Mouse (Mus musculus) lung, postnatal 25 days (tissue): ENCODE measurements around the gene Elfn2.

ENCODE experiments used
- DNase-seq: peaks from one replicate; pipeline ENCODE4 v3.0.0; 2022; ENCODE audit warnings: low spot score

Gene Elfn2

DNA sequence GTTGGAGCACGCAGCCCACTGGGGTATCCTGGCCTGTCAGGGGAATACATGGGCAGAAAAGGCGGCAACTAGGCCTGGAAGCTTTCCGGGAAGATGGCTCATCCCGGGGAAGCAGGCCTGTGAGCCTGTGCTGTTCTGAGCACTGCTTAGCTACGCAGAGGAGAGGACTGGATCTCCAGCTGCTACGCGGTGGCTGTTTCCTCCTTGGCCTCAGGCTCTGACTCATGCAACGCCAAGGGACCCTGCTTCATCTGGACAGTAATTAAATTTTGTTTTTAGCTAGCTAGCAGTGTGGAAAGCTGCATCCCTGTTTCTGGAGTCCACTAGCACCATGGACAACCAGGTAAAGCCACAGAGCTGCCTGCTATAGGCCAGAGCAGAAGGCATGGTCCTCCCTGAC, 36.8 kb downstream of the Elfn2 start:
- no peak for DNase-seq

DNA sequence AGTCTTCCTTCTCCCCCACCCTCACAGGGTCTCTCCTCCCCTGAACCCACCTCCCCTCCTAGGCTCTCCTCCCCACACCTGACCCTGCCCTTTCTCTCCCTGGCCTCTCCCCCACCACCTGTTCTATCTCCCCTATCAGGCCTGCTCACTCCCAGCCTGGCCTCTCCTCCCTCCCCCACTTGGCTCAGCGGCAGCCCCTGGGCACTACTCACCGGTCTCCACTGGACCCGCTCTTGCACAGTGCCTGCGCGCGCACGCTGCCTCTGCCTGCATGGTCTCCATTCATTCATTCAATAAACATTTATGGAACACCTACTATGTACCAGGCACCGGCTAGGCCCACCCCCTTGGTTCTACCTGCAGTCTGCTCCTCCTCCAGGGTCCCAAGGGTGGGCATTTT, 37.3 kb downstream of the Elfn2 start:
- DNase-seq, result no peak

DNA sequence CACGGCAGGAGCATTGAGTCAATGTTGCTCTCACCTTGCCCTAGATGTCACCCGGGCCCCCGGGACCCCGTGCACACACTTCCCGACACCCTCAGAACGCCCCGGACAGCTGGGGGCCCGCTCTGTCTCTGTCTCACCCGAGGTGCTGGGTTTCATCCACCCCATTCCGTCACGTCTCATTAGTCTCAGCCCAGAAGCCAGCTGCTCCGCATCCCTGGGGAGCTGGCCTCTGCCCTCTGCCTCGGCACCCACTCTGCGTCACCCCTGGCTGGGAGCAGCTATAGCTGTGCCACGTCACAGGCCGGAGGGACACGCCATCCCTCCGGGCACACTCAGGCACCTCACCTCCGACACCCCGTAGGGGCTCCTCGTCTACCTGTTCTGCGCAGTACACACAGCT, 38.3 kb downstream of the Elfn2 start:
- no peak for DNase-seq

DNA sequence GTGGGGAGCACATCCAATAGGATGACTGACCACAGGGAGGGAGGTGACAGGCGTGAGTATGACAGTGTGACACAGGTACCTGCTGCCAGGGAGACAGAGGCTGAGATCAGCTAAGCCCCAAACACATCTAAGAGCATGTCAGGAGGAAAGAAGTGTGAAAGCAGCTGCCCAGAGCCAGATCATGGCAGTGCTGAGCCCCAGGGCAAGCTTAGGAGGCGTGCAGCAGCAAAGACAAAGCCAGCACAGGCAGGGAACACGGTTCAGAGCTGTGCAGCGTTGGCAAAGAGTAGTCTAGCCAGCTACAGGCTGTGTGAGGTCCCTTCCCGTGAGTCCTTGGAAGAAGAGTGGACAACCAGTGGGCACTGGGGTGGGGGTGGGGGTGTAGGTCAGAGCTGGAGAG, 40.9 kb downstream of the Elfn2 start:
- no peak for DNase-seq

DNA sequence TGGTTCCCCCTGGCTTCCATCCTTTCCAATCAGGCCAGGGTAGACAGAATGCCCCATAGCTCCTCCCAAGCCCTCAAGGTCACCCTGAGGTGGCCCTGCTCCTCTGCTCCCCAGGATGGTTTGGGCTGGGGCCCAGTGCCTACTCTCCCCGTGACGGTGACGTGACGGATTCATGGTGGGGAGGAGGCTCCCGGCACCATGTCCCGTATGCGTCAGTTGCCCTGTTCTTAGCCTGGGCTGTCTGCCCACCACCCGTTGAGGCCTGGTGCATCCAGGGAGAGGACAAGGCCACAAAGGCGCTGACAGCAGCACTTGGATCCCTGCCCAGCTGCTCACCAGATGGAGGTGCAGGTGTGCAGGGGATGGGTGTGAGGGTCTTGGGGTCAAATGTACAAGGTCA, 41.6 kb downstream of the Elfn2 start:
- DNase-seq, result no peak

DNA sequence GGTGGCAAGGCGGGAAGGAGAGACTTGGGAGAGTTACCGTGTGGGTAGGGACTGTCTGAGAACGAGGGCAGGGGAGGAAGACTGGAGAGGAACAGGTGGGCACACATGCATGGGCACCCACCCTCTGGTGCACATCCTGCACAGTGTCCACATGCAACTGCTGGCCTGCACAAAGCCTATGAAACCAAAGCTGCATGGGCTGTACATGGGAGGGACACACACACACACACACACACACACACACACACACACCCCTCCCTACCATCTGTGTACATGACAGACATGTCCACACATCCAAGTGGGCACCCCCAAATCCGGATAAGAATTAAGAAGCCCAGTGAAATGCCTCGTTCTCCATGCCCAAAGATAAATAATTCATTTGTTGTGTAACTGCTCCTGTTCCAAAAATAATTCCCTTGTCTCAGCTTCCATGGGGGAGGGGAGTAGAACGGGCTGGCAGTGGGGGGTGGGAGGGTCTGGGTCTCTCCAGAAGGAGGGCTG, 43.6 kb downstream of the Elfn2 start:
- DNase-seq, result no peak

DNA sequence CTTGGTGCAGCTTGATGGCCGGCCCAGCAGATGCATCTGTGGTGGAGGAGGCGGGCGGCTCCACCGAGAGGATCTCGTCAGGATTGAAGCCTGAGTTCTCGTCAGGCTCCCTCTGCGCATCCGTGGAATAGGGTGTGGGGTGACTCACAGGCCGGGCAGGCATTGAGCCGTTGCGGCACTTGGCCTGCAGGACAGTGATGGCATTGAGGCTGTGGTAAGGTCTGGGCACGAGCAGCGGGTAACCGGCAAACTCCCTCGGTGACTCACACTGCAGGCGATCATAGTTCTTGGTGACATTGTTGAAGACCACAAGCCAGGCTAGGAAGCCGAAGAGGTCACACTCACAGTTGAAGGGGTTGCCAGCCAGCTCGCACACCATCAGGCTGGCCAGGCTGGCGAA, 45.1 kb downstream of the Elfn2 start:
- no peak for DNase-seq

DNA sequence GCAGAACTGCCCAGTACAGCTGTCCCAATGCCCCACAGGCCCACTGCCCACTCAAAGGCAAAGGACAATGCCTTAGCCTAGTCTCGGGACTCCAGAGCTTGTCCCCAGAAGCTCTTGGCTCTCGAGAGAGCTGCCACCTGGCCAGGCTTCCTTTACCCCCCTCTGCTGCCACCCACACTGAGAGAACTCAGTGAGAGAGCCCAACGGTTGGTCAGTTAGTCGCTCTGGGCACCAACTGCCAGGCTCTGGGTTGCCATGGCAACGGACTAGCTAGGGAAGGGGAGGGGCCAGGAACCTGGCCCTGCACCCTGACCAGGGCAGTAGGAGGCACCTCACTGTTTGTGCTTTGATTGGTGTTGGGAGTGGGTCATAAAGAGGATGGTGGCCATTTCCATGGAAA, 48.2 kb downstream of the Elfn2 start:
- peak; percentile 15 for DNase-seq

DNA sequence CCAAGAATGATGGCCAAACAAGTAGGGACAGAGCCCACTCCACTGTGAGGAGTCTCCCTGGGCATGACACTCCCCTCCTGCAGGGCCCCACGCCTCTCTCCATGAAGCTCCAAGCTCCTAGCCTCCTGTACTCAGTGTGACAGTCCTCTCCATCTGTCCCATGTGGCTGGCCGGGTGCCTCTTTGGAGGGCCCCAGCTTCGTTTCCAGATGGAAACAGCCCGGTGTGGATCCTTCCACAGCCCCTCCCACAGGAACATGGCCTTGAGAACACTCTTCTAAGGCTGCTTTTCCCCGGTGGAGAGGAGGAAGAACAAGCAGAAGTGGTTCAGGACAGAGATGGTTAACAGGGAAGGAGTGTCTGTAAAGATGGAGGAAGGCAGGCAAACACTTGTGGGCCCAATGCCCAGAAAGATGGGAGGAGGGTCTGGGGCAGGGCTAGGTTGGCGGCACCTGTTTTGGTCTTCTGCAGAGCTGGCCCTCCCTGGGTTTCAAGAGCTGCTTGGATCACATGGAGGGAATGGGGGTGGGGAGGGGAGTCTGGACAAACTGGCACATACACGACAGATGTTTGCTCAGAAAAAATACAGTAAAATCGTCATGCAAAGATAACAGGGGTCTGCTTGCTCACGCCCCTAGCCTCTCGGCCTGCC, 49.2 kb downstream of the Elfn2 start:
- DNase-seq, result peak; percentile 2

DNA sequence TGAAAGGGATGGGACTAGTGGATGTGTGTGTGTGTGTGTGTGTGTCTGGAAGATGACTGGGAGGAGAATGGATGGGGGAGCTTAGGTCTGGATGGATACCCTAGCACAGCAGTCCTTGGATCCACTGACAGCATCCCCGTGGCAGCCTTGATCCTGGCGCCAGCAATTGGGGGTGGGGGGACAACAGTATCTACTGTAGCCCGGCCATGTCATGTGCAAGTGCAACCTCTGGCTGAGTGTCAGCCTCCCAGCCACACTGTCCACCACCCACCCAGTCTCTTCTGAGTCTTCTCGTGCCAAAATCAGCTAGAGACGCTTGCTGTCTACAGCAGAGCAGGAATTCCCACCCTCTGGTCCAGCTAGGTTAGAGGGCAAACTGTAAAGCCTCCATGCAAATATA, 54.3 kb downstream of the Elfn2 start:
- no peak for DNase-seq

DNA sequence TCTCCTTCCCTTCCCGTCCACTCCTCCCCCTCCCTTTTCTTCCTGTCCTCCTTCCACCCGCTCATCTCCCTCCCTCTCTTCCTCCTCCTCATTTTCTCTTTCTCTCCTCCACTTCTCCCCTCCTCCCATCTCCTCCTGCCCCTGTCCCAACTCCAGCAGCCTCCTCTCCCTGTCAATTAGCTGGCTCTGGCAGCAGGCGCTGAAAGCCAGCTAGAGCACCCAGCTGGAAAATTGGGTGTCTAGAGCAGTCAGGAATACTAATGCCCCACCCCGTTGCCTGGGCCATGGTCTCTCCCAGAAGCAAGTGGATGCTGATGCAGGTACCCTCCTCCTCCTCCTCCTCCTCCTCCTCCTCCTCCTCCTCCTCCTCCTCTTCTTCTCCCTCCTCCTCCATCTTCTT, 67.4 kb downstream of the Elfn2 start:
- no peak for DNase-seq

DNA sequence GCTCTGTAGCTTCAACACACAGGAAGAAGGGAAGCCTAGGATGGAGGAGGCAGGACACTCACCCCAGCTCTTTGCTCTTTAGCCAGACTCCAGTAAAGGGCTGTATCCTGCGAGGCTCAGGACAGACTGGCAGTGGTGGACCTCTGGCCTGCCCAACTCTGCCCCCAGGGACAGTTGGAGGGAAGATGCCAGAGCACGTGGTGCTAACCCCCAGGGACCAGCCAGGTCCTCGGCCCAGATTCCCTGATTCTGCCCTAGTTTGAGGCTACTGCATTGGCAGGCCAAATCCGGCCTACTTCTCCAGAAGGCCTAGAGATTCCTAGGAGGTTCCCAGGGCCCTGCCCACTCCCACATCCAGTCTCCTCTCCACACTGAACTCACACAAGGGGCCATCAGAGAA, 70.8 kb downstream of the Elfn2 start:
- no peak for DNase-seq

DNA sequence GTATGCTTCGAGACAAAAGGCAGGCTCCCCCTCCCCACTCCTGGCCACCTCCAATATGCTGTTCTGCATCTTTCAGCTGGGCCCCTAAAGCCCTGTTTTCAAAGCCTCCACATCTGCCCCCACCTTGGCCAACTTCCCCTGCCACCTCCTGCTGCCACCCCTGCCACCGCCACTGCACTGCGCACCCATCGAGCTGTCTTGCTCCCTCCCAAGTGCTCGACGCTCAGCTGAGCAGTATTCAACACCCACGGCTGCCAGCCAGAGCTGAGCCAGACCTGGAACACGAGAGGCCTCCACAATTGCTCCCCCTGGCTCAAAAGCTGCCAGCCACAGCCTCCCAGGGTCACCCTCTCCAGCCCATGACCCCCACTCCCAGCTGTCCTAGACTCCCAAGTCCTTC, 74.0 kb downstream of the Elfn2 start:
- DNase-seq, result no peak

DNA sequence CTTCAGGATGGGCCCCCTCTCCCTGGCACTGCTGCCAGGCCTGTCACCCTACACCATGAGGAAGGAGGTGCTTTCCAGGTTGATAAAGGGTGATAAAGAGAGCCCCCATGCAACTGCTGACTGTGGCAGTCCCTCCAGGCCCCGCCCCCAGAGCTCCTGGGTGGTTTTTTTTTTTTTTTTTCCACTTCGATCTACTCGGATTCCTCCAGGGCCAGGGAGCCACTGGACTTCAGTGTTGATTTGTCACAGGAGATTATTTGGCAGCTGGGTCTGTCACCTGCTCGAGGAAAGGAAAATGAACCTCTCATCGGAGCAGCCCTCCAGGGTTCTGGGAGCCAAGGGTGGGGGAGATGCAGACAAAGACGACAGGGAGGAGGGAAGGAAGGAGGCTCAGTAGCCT, 74.9 kb downstream of the Elfn2 start:
- DNase-seq, result no peak

DNA sequence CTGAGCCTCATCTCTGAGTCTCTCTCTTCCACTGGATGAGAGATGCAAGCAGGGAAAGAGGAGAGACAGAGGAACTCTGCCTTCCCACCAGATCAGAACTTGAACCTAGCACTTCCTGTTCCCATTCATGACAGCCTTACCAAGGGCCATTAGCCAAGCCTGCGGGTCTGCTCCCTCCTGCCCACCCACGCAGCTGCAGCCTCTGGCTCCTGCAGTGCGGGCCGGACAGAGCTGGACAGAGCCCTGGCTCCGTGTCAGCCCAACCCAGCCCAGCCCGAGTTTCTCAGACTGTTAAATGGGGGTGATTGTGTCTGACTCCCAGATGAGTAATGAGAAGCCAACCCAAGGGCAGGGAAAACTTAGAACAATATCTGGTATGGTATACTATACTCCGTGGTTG, 83.3 kb downstream of the Elfn2 start:
- no peak for DNase-seq

DNA sequence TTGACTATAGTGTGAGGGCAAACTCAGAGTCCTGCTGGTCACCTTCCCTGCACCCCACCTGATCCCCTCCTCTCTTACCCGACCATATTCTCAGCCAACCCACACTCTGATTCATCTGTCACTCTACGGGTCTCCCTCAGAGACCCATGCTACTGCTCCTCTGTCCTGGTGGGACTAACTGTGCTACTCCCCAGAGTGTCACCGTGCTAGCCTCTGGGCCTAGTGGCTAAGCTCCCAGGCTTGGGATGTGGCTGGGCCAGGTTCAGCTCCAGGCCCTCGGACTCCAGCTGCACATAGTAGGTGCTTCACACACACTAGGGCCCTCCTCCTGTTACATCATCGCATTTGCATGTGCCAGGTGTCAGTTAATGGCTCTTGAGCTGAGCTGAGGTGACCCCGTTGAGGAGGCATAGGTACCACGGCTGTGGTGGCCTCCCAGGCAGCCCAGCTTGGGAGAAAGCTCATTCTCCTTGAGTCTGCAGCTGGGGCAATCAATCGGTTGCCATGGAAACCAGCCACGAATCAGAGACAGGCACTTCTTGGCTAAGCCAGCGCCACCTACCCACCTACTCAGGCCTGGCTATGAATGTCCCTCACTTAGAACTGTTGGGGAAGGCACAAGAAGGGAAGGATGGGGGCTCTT, 84.4 kb downstream of the Elfn2 start:
- DNase-seq, result no peak

DNA sequence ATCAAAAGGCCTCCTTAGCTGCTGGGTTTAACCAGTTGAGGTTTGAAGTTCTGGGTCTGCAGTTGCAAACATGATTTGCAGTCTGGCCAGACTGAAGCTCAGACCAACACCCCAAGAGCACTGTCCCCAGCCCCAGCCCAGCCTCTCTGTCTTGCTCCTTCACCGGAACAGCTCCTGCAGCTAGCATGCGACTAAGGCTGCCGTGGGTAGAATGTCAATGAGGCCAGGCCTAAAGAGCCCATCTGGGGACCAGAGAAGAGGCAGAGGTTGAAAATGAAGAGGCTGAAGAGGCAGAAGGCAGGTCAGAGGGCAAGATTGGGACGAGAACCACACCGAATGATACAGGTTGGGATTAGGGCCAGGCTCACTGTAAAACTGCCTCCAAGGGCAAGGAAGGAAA, 85.2 kb downstream of the Elfn2 start:
- DNase-seq, result no peak

DNA sequence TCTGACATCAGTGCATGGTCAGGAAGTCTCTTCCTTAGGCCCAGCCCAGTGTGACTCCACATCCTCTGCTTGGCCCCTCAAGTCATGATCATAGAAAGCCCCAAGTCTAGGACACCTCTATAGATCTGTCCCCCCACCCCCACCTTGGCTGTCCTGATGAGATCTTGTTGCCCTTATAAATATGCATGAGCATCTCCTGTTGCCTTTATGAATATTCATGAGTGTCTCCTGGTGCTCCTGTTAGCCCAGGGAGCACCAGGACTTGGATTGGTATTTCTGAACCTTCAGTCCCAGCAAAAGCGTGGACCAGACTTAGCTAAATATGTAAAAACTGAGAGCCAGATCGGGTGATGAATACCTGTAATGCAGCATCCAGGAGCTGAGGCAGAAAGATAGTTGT, 86.2 kb downstream of the Elfn2 start:
- no peak for DNase-seq

DNA sequence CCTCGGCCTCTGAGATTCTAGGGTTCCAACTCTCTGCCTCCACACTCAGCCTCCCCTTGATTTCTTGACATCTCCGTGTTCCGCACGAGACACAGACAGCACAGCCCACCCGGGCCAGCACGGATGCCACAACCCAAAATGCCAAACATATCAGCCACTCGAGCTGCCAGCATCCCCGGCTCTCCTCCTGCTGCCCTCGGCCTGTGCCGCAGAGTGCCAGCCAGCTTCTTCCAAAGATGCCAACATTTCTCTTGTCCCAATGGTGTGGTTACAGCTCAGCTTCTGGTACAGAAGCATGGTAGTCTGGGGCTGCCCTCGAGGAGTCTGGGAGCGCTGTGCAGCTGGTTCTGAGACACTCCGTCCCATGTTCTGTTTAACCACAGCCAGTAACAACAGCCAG, 92.3 kb downstream of the Elfn2 start:
- no peak for DNase-seq

DNA sequence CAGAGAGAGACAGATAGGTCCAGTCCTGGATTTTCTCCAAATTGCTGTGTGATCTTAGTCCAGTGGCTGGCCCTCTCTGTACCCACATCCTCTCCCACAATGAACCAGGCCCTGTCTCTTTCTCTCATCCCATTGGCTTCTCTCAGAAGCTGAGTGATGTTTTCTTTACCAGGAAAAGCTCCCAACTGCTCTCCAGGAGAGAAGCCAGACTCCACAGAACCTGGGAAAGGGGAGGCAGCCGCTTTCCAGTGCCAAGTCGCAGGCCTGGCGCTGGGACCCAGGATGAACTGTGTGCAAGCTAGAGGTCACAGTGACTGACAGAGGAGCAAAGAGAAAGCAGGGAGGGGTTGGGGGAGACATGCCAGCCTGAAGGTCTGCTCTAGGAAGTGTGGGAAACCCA, 93.6 kb downstream of the Elfn2 start:
- DNase-seq, result no peak

DNA sequence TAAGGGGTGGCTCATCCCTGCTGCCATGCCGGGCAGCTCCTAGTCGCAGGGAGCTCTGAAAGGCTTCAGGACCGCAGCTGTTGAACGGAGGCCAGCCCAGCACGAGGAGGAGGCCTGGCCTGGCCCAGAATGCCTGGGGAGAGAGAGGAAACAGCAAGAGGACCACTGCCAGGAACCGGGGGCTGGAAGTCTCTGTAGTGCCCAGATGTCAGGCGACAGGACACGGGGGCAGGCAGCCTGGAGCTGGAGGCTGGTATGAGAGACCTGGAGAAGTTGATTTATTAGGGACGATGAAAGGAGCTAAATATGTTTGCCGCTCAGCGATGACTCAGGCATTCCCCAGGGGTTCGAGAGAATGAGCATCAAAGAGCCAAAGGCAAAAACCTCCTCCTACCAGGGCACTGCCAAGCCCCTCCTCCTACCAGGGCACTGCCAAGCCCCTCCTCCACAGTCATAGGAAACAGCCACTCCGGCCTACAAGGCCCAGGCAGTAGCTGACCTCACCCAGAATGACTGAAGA, 94.1 kb downstream of the Elfn2 start:
- peak; percentile 87 for DNase-seq

DNA sequence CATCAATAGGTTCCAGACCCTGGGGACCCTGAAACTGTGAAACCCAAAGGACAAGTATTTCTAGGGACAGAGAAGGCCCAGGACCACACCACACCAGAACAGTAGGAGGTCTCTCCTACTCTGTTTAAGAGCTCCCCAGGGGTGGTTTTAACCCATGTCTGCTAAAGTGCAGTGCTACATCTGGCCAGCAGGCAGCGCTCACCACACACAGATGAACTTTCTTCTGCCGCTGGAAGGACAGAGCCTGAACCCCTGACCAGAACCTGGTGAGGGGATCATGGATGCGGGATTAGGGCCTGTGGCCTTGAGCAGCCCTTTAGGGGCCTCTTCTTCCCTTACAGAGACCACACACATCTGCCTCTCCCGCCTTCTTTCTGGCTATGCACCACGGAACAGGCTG, 95.1 kb downstream of the Elfn2 start:
- DNase-seq, result peak; percentile 71
